Mouse (Mus musculus) lung, embryonic 14.5 days (tissue): ENCODE data around the gene Csrp1. TPM values are rescaled to one million over a fixed set of nuclear protein-coding genes. Genes with fewer than 3 reads are reported as not detected.

Experiments
- ATAC-seq: fragments of 200-750 bp; cut with Nextera tagmentation; 2 replicates; pipeline ENCODE4 v1.8.0; 2017; ENCODE audit warnings: mild to moderate bottlenecking, moderate TSS enrichment, moderate library complexity; ENCODE audit not compliant: insufficient read depth
- DNase-seq: peaks from one replicate; pipeline ENCODE4 v3.0.0-alpha.2; 2015
- H3K27ac ChIP-seq: fragments of 300-500 bp; sonication (generic); 2 replicates; pipeline ENCODE4 v1.5.1; 2014; ENCODE audit warnings: low read depth, mild to moderate bottlenecking, moderate library complexity
- H3K27me3 ChIP-seq: fragments of 300-500 bp; sonication (generic); 2 replicates; pipeline ENCODE4 v1.6.1; 2014; ENCODE audit warnings: low read length, control low read depth; ENCODE audit not compliant: insufficient read depth
- H3K36me3 ChIP-seq: fragments of 300-500 bp; sonication (generic); 2 replicates; pipeline ENCODE4 v1.6.1; 2014; ENCODE audit warnings: control low read depth; ENCODE audit not compliant: insufficient read depth
- H3K4me1 ChIP-seq: fragments of 300-500 bp; sonication (generic); 2 replicates; pipeline ENCODE4 v1.6.1; 2014; ENCODE audit warnings: antibody characterized with exemption, control low read depth; ENCODE audit not compliant: insufficient read depth
- H3K4me2 ChIP-seq: fragments of 300-500 bp; sonication (generic); 2 replicates; pipeline ENCODE4 v1.6.1; 2014; ENCODE audit warnings: mild to moderate bottlenecking
- H3K4me3 ChIP-seq: fragments of 300-500 bp; sonication (generic); 2 replicates; pipeline ENCODE4 v1.5.1; 2014; ENCODE audit warnings: low read depth, low read length
- H3K9ac ChIP-seq: fragments of 300-500 bp; sonication (generic); 2 replicates; pipeline ENCODE4 v1.6.1; 2014
- H3K9me3 ChIP-seq: fragments of 300-500 bp; sonication (generic); 2 replicates; pipeline ENCODE4 v1.6.1; 2016; ENCODE audit warnings: low read depth, low read length, control low read depth
- CTCF ChIP-seq: IDR thresholded peaks from 2 replicates; pipeline ENCODE4 v1.5.1; 2016; ENCODE audit warnings: antibody characterized with exemption, low read depth
- WGBS: fragments of 180-500 bp; shearing (Covaris S2); extraction: QIAGEN DNeasy Blood & Tissue Kit; methylation state at CpG from one replicate; pipeline ENCODE4 v1.1.7; 2014; 5-methylcytosine and 5-hydroxymethylcytosine counted together
- polyA plus RNA-seq: library from polyadenylated mRNA; unstranded; fragments of >200 nt; fragmentation: Nextera tagmentation; extraction: Ambion mirVana; gene quantifications from 2 replicates; pipeline ENCODE4 v1.2.1, GENCODE M21; 2014

Csrp1 gene
- polyA plus RNA-seq, 1 experiment from 2014 or later, result 297 TPM

- no peaks in the 10 kb centered on the region for H3K36me3 ChIP-seq
- DNase-seq (no peak), ATAC-seq (no peak)
- no peaks in the 10 kb centered on the region; the same call in 1 of the 2 replicates for H3K4me1 ChIP-seq
- H3K27me3 ChIP-seq, result no peaks in the 10 kb centered on the region
- no peak overlapping the region for H3K27ac ChIP-seq
- H3K4me2 ChIP-seq, result no peak overlapping the region
- no peak overlapping the region for H3K4me3 ChIP-seq
- WGBS, result 77% methylated on average over 10 of the region's 10 CpGs
- H3K9ac ChIP-seq, result no peak overlapping the region
- no peaks in the 10 kb centered on the region for H3K9me3 ChIP-seq
- TF ChIP-seq CTCF, result no peak
Observed at GRCm38 (mm10) chr1:135676247-135676646, 43.6 kb upstream of the Csrp1 start.

- WGBS, result 51% methylated on average over 8 of the region's 8 CpGs
Observed at GRCm38 (mm10) chr1:135676938-135677682, 42.8 kb upstream of the Csrp1 start.

DNA sequence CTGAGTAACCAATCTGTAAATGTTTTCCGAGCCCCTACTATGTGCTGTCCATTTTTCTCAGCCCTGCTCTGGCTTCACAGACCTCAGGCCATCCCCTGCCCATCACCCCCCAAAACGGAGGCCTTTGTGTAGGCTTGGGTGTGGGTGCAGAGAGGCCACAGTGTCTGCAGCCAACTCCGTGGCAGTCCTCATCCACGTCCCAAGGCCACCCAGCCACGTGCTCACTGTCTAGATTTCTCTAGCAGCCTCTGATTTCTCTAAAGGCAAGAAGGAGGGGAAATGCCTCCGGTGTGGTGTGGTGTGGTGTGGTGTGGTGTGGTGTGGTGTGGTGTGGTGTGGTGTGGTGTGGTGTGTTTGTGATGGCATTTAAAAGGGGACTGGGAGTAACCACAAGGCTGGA is 41.7 kb upstream of the Csrp1 start:
- Histone ChIP-seq H3K4me3 (no peak overlapping the region), H3K27ac (no peak overlapping the region), H3K27me3 (no peaks in the 10 kb centered on the region), H3K4me1 (no peaks in the 10 kb centered on the region; the same call in 1 of the 2 replicates), H3K9me3 (no peaks in the 10 kb centered on the region), H3K9ac (no peak overlapping the region), H3K36me3 (no peaks in the 10 kb centered on the region), H3K4me2 (no peak overlapping the region)
- no peak for DNase-seq
- ATAC-seq, result no peak
- no peak for TF ChIP-seq CTCF
- 63% methylated on average over 6 of the region's 6 CpGs for WGBS

More at GRCm38 (mm10) chr1:135676938-135677682, 42.8 kb upstream of the Csrp1 start:
- no peaks in the 10 kb centered on the region for H3K9me3 ChIP-seq
- no peaks in the 10 kb centered on the region; the same call in 1 of the 2 replicates for H3K4me1 ChIP-seq
- no peak overlapping the region for H3K4me2 ChIP-seq
- DNase-seq (no peak), ATAC-seq (no peak)
- no peak overlapping the region for H3K27ac ChIP-seq
- H3K36me3 ChIP-seq, result no peaks in the 10 kb centered on the region
- no peak overlapping the region for H3K4me3 ChIP-seq
- no peak overlapping the region for H3K9ac ChIP-seq
- H3K27me3 ChIP-seq, result no peaks in the 10 kb centered on the region
- TF ChIP-seq CTCF, result no peak

DNA sequence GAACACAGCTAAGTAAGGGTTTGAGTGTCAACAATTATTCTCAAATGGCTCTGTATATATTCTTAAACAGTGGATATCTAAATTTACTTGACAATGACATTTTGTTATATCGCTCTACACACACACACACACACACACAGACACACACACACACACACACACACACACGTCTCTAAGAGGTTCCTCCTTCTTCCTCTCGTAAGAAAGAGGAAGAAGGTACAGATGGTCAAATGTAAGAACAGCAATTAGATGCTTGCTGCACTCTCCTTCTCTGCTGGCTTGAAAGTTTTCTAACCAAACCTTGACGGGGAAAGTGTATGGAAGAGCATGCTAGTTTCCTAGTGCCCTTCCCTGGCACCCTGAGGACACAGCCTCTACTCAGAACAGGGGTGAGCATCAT is 39.1 kb upstream of the Csrp1 start:
- WGBS, result 67% methylated on average over 4 of the region's 4 CpGs
- no peaks in the 10 kb centered on the region for H3K36me3 ChIP-seq
- no peak for DNase-seq
- no peak for ATAC-seq
- no peak overlapping the region for H3K27ac ChIP-seq
- TF ChIP-seq CTCF, result no peak
- H3K27me3 ChIP-seq, result no peaks in the 10 kb centered on the region
- no peak overlapping the region for H3K4me3 ChIP-seq
- no peak overlapping the region for H3K9ac ChIP-seq
- H3K4me1 ChIP-seq, result peaks cover 5% of the 10 kb centered on the region
- H3K4me2 ChIP-seq, result no peak overlapping the region
- H3K9me3 ChIP-seq, result no peaks in the 10 kb centered on the region

GRCm38 (mm10) chr1:135681122-135681521 is 38.7 kb upstream of the Csrp1 start:
- WGBS, result 72% methylated on average over 8 of the region's 8 CpGs
- Histone ChIP-seq H3K4me1 (peaks cover 9% of the 10 kb centered on the region), H3K27me3 (no peaks in the 10 kb centered on the region), H3K4me2 (no peak overlapping the region), H3K9ac (no peak overlapping the region), H3K9me3 (no peaks in the 10 kb centered on the region), H3K4me3 (no peak overlapping the region), H3K36me3 (no peaks in the 10 kb centered on the region), H3K27ac (no peak overlapping the region)
- DNase-seq (no peak), ATAC-seq (no peak)
- no peak for TF ChIP-seq CTCF

DNA sequence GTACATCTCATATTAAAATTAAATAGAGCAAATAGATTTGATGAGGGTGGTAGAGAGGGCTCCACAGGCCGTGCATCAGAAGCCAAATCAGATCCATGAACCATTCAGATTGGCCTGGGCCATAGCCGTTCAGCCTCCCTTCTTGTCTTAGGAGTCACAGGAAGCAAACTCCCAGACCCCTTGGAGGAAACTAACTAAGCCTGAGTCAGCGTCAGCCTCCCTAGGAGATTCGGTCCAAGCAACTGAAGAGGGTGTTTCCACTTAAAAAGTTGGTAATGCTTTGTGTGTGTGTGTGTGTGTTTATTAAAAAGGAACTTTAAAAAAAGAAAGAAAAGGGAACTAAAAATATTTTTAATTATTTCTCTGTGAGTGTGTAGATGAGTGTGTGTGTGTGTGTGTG is 35.0 kb upstream of the Csrp1 start:
- 47% methylated on average over 4 of the region's 4 CpGs for WGBS
- peak; percentile 41 for DNase-seq
- no peaks in the 10 kb centered on the region for H3K27me3 ChIP-seq
- TF ChIP-seq CTCF, result no peak
- no peaks in the 10 kb centered on the region for H3K9me3 ChIP-seq
- no peaks in the 10 kb centered on the region for H3K36me3 ChIP-seq
- H3K4me2 ChIP-seq, result peak overlapping the region; percentile 91
- H3K9ac ChIP-seq, result no peak overlapping the region
- no peak overlapping the region for H3K4me3 ChIP-seq
- H3K27ac ChIP-seq, result no peak overlapping the region
- H3K4me1 ChIP-seq, result peaks cover 13% of the 10 kb centered on the region
- no peak for ATAC-seq

GRCm38 (mm10) chr1:135685316-135685715 is 34.5 kb upstream of the Csrp1 start:
- Histone ChIP-seq H3K4me3 (peak overlapping the region; percentile 11; the same call in 1 of the 2 replicates), H3K4me2 (peak overlapping the region; percentile 91), H3K9ac (no peak overlapping the region), H3K4me1 (peaks cover 13% of the 10 kb centered on the region), H3K36me3 (no peaks in the 10 kb centered on the region), H3K27me3 (no peaks in the 10 kb centered on the region), H3K9me3 (no peaks in the 10 kb centered on the region), H3K27ac (peak overlapping the region; percentile 69; the same call in 1 of the 2 replicates)
- DNase-seq, result peak; percentile 64
- 26% methylated on average over 6 of the region's 6 CpGs for WGBS
- no peak for TF ChIP-seq CTCF
- no peak for ATAC-seq
